Mouse (Mus musculus) R1 (cell line): ENCODE data around the gene Arrdc2.
A peak's percentile ranks its signal among the peaks of the same experiment; 100 is the strongest.

Experiments
- DNase-seq: peaks from one replicate; pipeline ENCODE4 v3.0.0-alpha.2; 2018; ENCODE audit warnings: low read depth, low spot score

Gene Arrdc2

DNA sequence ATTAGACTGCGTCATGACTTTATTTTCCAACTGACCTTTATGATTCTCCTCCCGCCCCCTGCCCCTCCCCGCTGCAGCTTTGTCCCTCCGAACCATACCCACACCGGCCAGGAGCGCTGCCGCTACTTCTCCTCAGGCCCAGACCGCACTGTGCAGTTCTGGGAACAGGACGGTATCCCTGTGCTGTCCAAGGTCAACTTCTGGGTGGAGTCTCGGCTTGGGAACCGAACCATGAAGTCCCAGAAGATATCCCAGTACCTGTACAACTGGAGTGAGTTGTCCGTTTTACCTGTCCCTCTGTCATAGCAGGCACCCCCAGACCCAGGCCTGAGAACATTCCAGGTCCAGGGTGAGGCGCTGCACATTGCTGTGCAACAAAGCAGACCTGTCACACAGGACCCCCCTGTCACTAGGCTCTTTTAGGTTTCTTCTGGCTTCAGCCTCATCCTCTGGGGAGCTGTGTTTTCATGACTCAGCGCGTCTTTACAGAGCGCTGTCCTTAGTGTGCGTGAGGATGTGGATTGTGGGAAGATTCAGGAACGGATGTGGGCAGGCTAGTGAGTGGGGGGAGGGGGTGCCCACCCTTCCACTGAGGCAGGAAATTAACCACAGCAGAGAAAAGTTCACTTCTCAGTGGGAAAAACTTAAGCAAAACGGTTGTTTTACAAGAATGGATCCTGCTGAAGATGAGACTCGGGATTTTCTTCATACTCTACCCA lies 28.4 kb downstream of the Arrdc2 start:
- DNase-seq = no peak

- no peak for DNase-seq
These were observed 30.4 kb downstream of the Arrdc2 start for GRCm38 (mm10) chr8:70808955-70809701.

- no peak for DNase-seq
These were observed 31.3 kb downstream of the Arrdc2 start, which contains the start of gene Il12rb1 for GRCm38 (mm10) chr8:70808239-70808638. TSS of gene Il12rb1 (plus strand) at chr8:70808449.

DNA sequence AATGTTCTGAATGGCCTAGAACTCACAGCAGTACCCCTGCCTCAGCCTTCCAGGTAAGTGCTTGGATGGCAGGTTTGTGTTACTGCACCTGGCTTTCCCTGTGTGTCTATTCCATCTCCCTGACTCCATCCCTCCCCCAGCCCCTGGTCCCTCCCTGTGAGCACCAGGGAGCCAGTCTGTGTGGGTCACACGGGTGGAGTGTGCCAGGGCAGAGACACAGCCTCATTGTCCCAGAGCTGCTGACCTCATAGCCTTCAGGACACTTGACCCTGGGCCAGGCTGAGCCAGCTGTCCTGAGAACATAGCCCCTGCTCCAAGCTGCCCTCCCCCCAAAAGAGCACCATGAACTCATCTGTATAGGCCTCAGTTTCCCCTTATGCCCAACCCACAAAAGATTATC lies 32.2 kb downstream of the Arrdc2 start:
- DNase-seq = no peak

GRCm38 (mm10) chr8:70806541-70806940 lies 33.0 kb downstream of the Arrdc2 start:
- DNase-seq = no peak

DNA sequence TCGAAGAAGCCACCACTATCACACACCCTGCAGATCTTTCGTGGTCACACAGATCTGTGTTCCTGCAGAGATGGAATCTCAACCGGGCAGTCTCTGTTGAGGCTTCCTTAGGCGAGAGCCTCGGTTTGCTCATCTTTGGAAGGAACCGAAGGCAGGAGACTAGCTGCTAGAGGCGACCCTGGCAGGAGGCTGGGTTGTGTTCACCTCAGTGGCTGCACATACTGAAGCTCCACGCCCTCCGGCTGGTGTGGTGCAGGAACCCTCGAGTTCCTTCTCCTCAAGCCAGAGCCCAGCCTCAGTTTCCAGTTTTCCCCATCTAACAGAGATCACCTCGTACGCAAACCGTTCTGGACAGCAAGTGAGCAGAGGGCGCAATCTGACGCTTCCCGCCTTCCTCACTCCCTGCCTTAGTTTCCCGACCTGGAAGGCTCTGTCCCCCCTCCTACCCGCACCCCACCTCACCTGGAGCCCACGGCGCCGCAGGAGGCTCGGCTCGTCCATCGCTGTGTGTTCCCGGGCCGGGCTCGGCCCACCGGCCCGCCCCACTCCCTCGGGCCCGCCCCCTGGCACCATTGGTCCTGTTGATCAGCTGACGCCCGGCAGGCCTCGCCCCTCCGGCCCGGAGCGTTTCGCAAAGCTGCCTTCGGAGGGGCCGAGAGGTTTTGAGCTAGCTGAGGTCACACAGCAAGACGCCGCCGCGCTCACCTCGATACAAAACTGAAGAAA lies 34.9 kb downstream of the Arrdc2 start, which contains the start of gene Mast3:
Mast3 (minus strand) TSS at position 574 of the 726 bp plus-strand sequence.
- peak; percentile 84 for DNase-seq

- DNase-seq = peak; percentile 53
These were observed 35.6 kb downstream of the Arrdc2 start for GRCm38 (mm10) chr8:70803761-70804480.

- DNase-seq = peak; percentile 61
These were observed 36.6 kb downstream of the Arrdc2 start for GRCm38 (mm10) chr8:70802786-70803510.

GRCm38 (mm10) chr8:70801830-70802229 lies 37.7 kb downstream of the Arrdc2 start:
- DNase-seq = no peak

DNA sequence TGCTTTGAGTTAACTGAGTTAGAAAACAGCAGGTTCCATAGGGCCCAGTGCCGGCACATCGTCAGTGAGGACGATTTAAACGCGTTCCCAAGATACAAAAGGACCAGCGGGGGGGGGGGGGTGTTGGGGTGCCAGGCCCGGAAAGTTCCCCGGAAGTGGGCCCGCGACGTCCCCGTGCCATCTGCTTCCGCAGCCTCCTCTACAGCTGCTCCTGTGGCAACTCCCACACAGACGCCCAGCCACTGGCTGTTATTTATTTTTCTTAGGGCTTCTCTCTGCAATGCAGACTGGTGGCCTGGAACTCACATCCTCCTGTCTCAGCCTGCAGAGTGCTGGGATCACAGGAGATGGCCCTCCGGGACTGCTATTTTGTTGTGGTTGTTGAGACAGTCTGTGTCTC lies 38.4 kb downstream of the Arrdc2 start:
- no peak for DNase-seq

DNA sequence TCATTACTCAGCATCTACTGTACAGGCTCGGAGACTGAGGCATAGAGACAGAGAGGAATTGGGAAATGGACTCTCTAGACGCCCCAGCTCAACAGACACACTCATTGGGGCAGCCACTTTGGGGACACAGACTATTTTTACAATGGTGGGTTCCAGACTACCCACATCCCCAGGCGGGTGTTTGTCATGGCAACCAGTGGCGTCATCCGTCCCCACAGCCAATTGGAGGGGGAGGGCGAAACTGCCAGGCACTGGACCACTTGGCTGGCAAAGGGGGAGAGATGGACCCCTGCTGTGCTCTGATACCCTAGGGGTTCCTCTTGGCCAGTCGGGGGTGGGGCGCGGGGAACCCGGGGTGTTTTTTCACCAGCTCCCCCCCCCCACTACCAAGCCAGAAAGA lies 38.9 kb downstream of the Arrdc2 start:
- no peak for DNase-seq

DNA sequence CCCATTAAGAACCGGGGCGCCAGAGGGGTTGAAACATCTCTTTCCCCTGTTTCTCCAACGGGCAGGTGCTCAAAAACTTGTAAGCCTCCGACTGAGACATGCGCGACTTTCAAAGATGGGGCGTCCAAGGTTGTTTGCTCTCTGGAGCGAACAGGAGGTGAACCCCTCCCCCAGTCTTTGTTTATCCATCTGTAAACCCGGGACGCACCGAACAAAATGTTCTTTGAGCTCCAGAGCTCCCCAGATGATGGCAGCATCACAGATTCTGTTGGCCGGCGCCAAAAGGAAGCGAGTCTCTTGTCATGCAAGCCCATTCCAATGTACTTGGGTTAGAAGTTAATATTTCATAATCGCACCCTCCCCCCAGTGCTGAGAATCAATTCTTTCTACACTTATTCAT lies 41.2 kb downstream of the Arrdc2 start:
- no peak for DNase-seq

DNA sequence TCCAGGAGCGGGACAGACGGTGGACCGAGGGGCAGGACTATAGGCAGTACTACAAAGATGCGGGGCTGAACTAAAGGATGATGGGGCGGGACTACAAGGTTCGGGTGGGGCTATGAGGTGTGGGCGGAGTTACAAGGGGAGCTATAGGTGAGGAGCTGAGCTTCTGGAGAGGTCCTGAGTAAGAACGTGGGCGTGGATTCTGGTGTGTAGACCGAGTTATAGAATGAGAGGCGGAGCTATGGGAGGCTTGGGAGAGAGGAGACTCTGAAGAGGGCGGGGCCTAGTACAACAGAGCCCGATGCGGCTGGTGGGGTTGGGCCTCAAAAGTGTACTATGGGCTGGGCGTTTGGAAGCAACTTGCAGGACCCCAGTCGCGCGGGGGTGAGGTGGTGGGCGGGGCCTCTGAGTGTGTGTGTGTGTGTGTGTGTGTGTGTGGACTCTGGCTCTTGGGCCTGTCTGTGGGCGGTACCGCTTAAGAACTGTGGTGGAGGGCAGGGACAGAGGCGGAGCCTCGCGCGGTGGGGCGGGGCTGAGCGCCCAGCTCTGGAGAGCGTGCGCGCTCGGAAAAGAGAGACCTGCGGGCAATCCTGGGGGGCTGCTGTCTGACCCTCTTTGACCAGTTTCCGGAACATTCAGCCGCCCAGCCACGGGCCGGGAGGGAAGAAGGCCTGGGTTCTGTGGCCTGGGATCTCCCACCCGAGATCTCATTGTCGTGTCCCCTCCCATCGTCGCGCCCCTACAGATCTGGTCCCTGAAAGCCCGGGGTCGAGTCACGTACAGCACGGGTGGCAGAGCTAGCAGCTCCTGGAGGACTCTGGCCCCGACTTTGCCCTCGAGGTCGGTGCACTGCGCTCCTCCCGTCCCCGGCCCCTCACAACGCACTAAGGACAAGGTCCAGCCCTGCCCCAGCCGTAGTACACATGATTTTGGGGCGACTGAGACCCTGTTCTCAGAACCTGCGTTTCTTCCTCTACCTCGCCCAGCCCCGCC lies 42.1 kb downstream of the Arrdc2 start:
- peak; percentile 100 for DNase-seq

DNA sequence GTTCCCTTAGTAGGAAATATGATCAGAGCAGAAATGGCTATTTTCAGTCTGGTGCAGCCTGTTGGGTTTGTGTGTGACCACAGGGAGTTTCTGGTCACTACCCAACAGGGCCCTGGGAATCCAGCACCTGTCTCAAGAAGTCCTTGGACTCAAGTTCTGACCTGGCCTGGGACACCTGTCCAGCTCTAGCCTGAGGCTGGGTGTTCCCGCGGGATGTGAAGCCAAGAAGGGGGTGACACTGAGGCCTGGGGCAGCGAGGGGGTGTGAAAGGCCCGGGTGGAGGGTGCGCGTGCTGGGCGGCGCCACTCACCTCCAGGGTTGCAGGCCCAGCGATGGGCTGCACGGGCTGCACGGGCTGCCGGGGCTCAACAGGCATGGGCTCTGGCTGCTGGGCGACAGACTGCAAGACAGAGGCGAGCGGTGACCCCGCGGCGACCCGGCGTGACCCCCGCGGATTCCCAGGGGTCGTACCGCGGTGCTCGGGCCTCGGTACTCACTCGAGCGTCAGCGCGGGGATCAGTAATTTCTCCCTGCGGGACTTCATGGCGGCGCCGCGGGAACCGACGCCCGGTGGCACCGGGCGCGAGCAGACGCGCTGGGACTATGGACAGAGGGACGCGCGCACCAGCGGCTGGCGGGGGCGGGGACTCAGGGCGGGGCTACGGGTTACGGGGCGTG lies 43.0 kb downstream of the Arrdc2 start:
- peak; percentile 31 for DNase-seq

DNA sequence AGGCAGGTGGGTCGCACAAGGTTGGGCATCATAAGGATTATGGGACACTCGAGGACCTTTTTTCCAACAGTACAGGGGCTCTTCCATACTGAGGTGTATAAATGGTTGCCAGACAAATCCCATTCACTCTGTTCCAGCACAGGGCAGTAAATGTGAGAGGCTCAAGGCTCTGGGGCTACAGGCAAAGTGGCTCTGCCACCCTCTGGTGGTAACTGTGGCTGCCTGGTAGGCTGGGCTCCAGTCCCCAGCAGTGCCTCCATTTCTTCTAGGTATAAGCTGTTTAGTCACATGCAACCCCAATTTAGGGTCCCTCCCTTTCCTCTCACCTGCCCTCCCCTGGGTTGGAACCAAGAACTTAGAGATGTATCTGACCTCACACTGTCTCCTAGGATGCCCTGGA lies 44.1 kb downstream of the Arrdc2 start:
- DNase-seq = no peak

GRCm38 (mm10) chr8:70794215-70794614 lies 45.3 kb downstream of the Arrdc2 start:
- no peak for DNase-seq

DNA sequence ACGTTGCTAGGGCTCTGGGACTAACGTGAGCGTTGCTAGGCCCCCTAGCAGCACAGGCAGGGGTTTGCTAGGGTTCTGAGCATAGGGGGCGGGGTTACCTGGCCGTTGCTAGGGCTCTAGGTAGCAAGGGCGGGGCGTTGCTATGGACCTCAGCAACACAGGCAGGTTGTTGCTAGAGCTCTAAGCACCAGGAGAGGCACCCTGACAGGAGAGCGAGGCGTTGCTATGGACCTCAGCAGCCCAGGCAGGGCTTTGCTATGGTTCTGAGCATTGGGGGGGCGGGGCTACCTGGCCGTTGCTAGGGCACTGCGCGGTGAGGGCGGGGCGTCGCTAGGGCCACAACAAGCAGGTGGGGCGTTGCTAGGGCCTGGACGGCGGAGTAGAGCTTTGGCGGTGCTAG lies 46.8 kb downstream of the Arrdc2 start:
- peak; percentile 99 for DNase-seq

DNA sequence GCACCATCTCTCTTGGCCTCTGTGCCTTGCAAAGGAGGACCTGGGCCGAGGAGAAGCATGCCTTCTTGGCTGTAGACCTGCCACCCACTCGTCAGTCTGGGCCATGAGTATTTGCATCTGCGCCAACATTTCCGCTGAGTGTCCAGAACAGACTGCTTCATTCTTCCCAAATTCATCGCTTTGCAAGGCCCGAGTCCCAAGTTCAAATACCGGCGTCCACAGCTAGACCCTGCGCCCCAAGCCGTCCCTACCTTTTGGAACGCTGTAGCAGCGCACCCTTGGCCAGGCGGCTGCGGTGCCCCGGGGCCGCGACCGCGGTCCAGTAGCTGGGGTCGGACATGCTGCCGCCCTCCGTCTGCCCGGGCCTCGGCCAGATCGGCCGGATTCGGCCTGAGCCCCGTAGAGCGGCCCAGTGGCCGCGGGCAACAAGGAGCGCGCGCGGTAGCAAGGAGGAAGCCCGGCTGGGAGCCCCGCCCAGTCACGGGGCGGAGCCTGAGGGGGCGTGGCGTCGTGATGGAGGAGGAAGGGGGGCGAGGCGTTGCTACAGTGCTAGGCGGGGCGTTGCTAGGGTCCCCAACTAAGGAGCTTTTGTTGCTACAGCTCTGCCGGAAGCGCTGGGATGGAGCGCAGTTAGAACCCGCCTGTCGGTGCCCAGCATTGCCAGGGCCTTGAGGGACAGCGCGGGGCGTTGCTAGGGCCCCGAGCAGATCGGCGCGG lies 47.4 kb downstream of the Arrdc2 start:
- peak; percentile 97 for DNase-seq

GRCm38 (mm10) chr8:70791294-70791701 lies 48.2 kb downstream of the Arrdc2 start:
- DNase-seq = no peak
